Mouse (Mus musculus) spleen, adult 12 weeks (tissue): ENCODE measurements around the gene Scp2.
A peak's percentile ranks its signal among the peaks of the same experiment; 100 is the strongest.
"Not testable (repeated sequence)": the region's sequence is repeated elsewhere in the genome, so short reads cannot be mapped to it uniquely, and the experiment has no call there.

Experiments used
- DNase-seq: peaks from one replicate; pipeline ENCODE4 v3.0.0; 2022; ENCODE audit warnings: low spot score

The Scp2 gene

DNA sequence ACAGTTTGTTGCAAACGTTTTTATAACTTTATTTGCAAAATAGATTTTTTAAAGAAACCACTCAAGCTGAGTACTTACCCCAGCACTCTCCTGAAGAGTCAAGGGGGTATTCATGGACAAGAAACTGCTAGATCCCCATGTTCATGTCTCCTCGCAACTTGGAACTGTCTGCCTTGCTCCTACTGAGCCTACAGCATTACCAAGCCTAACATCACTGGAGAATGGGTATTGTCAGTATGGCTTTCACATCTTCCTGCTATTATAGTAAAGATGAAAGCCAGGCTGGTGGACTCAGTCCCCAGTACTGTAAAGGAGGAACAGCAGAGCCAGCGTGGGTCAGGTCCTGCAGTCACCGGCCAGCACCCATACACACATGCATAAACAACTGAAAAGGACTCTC lies 48.5 kb downstream of the Scp2 start, which contains the start of gene Podn:
Podn (minus strand) TSS at position 101 of the 400 bp plus-strand sequence.
- no peak for DNase-seq

DNA sequence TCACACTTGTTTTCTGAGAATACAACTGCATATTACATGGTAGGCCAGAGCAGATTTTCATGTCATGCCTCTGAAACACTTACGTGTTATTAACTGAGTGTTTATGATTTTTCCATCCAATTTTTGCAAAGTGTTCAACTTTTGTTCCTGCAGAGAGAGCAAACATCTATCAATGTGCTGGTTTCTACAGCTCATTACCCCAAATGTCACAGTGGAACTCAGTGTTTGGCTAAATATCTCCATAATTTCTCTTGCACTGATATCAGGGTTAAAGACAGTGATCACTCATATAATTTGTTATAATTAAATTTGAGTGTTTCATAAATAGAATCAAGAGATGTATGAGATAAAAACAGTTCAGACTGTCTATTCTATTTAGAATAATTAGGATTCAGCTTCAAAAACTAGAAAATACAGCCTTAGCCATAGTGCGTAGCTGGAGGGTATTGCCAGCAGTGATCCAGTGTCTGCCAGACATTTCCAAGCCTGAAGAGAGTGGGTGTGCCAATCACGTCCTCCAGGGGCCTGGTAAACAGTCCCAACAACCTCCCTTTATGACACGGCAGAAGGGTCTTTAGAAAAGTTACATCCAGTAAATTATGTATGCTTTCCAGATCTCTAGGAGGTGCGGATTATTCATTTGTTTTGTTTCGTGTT lies 51.9 kb downstream of the Scp2 start:
- no peak for DNase-seq

DNA sequence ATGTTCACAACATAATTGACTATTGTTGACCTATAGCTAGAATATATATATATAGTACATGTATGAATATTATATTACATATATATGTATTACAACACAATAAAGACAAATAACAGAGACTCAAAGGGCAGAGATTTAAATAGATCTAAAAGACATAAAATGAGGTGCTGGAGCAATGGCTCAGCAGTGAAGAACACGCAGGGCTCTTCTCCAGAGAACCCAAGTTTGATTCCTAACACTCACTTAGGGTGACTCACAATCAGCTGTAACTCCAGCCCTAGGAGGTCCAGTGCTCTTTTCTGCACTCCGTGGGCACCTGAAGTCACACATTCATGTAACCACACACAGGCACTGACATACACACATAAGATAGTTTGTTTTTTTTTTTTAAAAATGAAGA lies 60.8 kb downstream of the Scp2 start:
- DNase-seq, result no peak

DNA sequence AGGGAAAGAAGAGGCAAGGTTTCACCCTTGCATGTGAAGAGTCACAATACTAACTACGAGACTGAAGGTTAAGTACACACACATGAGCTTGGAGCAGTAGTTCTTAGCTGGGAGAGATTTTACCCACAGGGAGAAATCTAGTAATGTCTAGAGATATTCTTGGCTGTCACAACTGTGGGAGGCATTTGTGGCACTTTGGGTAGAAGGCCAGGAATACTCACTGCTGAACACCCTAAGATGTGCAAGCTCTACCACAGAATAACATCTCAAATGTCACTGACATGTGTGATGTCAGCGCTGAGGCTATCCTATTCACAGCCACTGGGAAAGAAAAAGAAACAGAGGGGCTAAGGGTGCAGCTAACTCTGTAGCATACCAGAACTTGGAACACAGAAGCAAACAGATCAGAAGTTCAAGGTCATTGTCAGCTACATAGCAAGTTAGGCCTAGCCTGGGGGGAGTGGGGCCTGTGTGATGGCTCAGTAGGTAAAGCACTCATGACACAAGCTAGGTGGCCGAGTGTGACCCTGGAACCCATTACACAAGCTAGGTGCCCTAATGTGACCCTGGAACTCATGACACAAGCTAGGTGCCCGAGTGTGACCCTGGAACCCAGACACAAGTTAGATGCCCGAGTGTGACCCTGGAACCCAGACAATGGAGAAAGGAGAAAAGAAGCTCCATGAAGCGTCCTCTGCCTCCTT lies 61.6 kb downstream of the Scp2 start:
- DNase-seq, result no peak

DNA sequence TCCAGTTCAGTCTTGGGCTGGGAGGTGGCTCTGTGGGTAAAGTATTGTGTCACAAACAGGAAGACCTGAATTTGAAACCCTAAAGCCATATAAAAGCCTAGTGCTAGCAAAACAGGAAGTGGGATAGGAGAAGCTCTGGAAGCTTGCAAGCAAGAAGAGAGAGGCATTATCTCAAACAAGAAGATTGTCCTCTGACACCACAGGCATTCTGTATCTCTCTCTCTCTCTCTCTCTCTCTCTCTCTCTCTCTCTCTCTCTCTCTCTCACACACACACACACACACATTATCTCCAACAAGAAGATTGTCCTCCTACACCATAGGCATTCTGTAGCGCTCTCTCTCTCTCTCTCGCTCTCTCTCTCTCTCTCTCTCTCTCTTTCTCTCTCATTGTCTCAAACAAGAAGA lies 62.4 kb downstream of the Scp2 start:
- DNase-seq, result no peak

DNA sequence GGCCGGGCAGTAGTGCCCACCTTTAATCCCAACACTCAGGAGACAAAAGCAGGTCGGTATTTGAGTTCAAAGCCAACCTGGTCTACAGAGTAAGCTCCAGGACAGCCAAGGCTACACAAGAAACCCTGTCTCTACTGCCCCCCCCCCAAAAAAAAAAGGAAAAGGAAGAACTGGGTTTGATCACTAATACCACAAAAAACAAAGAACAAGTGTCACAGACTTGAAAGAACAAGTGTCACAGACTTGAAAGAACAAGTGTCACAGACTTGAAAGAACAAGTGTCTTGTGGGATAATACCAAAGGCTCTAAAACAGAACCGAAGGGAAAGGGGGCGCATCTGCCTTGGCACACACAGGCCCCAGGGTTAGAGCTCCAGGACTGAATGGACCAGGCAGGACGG lies 63.9 kb downstream of the Scp2 start:
- no peak for DNase-seq

DNA sequence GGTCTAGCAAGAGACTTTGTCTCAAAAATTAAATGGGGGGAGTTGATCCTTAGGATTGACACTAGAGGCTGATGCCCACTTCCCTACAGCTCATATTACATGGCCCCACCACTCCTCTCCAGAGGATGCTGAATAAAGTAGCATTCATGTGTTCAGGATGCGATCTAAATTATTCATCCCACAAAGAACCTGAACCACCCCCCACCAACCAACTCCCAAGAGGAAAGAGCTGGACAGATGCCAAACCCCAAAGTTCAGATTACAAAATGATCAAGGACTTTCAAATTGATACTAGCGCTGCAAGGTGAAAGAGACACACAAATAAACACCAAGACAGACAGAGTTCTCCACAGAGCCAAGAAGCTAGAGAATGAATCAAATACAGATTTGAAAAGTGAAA lies 65.0 kb downstream of the Scp2 start:
- DNase-seq, result no peak

DNA sequence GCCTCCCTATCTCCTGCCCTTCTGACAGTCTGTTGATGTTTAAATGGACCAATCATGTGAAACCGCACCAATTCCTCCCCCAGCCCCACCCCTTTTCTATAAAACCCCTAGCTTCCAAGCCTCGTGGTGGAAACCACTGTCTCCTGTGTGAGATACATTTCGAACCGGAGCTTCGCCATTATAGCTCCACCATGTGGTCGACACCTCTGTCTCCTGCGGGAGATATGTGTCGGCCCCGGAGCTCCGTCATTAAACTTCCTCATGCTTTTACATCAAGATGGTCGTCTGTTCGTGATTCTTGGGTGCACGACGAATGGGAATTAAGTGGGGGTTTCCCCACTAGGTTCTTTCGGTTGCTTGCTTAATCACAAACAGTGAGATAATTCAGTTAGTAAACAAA lies 65.6 kb downstream of the Scp2 start:
- DNase-seq, result not testable (repeated sequence)

DNA sequence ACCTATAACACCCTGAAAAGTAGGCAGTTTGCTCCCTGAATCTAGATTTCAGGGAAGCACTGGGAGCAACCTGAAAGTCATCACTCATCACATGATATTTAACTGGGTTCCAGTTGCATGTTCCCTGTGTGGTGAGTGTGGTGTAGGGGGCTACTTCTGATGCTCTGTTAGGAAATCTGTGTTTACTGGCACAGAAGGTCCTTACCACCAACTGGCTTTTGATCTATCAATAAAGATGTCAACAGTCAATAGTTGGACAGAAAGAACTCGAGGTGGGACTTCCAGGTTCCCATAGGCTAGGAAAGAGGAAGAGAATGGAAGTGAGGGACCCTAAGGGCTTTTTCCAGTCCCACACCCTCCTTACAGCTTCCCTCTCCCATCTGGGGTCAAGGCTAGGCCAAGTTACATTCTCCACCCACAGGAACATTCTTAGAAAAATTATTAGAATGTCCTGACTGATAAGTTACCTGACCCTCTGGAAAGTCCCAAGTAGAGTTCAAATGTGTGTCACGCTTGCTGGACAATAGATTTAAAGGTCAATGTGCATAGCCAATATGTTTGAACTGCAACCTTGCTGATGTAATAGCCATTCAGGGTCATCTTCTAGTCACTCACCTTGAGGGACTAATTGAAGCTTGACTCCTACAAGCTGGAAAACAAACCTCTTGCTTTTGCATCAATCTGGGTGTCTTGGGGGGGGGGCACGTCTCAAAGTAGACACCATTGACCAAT lies 67.4 kb downstream of the Scp2 start:
- DNase-seq, result no peak

DNA sequence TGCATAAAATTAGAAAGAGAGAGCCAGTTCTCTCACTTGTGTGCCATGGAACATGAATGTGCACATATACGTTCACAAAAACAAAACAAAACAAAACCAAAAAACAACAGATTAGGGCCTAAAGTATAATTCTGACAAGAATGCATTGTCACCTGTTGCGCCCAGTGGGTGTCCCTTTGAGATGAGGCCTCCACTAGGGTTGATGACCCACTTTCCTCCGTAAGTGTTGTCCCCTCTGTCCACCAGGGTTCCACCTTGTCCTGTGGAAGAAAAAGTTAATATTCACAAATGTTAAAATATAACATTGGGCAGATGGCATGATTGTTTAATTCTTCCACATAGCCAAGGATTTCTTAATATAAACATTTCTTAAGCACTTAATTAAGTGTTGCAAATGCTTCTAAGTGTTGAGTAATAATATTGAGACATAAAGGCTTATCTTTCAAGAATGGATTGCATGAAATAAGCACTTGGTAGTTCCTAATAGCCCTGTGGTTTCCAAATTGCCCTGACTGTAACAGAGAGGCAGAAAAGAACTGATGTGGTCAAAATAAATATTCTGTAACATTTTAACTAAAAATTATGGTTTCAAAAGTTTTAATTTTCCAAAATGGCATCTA lies 70.5 kb downstream of the Scp2 start:
- DNase-seq, result no peak

DNA sequence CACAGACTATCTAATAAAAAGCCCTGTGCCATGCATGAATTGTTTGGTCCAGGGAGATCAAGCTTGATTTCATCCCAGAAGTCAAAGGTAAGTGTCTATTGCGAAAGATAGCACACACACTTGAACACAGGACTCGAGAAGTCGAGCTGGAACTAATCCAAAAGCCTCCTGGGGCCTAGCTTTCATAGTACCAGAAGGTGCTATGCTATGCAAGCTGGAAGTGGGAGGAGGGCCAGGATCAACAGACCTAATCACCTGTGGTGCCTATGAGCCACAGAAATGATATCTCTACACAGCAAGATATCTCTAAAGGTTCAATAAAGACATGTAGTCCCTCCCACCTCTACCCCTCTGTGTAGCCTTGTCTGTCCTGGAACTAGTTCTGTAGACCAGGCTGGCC lies 72.7 kb downstream of the Scp2 start:
- DNase-seq, result no peak

DNA sequence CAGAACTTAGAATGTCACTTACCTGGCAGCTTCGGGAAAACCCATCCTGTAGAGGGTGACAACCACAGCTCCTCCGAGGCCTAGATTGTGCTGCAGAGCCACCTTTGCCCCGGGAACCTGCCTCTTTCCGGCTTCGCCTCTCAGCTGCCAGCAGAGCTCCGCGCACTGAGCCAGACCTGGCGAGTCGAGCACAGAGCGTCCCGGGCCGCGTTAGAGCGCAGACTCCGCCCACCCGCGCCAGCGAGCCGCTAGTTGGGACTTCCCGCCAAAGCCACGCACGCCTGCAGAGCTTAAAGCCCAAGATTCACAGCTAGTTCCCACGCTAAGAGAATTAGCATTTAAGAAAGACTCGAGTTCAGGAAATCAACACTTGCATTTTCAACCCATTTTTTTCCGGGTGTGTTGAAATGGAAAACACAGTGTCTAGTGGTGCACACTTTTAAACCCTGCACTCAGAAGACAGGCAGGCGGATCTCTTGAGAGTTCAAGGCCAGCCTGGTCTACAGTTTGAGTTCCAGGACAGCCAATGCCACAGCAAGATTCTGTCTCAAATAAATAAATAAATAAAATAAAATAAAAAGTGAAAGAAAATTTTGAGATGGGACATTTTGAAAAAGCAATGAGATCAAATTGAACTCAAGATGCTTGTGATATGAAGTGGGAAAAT lies 73.4 kb downstream of the Scp2 start:
- DNase-seq, result peak; percentile 88

DNA sequence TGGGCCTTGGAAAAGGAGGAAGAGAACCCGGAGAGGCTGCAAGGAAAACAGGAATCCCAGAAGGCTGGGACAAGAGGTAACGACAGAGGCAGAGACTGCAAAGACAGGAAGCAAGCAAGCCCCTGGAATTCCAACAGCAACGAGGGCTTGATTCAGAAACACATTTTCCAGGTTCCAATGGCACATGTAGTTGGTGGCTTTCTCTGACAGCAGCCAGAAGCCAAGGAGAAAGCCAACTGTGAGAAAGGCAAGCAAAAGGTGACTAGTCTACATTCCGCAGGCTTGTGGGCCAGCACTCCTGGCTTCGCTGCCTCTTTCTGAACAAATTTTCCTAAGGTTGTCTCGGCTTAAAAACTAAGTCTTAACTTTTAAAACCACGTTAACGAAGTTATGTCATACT lies 74.1 kb downstream of the Scp2 start:
- DNase-seq, result no peak

DNA sequence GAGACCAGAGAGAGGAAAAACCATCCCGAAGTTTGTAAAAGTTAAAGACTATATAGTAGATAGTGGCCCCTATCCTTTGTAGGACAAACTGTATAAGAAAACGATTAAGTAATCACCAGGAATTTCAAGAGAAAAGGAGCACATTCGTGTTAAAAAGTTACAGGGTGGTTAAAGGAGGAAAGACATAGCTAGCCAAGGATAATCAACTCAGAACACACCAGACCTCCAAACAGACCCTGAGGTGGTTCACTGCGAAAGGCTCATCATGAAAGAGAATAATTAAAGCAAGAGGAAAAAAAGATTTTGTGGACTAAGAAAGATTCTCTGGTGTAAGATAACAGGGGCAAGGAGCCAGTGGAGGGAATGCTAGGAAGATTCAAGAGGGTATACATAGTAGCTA lies 74.5 kb downstream of the Scp2 start:
- DNase-seq, result no peak

DNA sequence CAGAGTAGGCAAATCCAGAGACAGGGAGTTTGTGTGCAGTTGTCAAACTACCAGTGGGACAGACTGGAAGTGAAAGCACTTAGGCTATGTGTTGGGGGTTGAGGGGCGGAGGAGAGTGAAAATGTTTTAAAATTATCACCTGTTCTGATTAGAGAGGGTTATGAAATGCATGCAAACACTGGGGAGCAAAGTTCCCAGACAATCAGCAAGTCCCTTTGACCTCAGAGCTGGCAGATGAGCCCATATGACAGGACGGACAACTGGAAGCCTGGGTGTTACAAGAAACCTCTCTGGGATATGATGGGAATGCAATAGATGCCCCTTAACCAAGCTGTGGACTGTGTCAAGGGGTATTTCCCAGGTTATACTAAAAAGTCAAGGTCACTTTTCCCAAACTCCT lies 76.7 kb downstream of the Scp2 start:
- no peak for DNase-seq

DNA sequence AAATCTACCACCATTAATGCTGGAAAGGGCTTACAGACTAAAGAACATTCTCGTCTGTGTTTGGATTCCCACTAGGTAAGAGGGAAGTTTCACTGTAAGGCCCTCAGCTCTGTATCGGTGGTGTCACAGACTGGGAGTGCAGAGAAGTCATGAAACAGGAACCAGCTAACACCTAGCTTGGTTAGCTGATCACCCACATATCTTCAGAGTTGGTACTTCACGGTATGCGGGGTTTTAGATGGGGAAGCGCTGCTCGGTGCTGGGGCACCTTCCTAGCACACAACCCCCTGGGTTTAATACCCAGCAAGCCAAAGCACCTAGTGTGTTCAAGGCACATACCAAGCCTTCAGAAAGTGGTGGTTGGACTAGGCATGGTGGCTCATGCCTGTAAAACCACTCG lies 77.5 kb downstream of the Scp2 start:
- no peak for DNase-seq

DNA sequence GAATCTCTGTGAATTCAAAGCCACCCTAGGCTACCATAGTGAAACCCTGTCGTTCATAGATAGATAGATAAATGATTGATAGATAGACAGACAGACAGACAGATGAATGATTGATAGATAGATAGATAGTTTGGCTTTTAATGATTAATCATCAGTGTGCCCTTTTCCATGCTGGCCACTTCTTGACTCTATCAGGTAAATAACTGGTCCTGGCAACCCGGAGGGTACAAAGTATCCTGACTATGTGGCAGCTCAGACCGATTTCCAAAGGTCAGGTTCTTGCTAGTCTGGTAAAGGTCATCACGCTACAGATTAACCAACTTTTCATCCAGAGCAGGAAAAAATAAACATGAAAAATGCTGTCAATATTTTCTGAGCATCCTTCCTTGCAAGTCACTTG lies 78.2 kb downstream of the Scp2 start:
- no peak for DNase-seq

DNA sequence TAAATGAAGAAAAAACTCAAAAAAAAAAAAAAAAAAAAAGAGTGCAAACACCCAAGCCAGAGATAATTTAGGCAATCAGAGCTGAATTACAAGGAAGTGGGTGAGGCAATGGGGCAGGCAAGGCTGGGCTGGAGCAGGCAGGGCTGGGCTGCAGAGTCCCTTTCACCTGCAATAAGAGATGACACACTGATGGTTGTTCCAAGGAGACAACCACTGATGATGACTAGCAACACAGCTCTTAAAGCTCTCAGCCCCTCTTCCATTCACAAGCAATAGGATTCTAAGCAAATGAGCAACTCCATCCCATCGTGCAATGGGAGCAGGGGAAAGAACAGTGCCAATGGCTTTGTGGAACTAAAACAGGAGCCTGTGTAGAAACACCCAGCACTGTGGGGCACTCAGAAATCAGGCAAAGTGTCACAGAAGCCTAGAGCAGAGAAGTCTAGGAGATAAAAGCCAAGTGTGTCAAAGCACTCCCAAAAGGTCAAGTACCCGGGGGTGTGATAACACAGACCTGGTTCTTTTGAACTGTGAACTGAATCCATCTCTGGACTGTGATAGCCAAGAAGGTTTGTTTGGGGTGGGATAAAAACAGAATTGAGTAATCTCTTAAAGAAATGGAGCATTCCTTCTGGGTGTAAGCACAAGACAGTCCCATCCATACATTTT lies 79.5 kb downstream of the Scp2 start:
- no peak for DNase-seq

DNA sequence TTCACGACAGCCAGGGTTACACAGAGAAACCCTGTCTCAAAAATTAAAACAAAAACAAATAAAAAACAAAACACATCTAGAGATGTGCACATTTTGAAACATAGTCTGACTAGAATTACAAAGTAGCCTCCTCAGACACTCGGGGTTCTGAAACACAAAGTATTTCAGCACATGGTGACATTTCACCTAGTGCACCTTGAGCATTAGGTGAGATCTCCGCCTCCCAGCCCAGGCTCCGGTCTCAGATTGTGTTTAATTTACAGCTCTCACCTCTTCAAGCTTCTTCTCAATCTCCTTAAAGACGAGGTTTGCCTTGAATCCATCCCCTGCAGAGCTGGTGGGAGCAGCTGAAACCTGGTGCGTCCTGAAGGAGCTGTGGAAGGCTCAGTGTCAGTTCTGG lies 81.2 kb downstream of the Scp2 start:
- no peak for DNase-seq

DNA sequence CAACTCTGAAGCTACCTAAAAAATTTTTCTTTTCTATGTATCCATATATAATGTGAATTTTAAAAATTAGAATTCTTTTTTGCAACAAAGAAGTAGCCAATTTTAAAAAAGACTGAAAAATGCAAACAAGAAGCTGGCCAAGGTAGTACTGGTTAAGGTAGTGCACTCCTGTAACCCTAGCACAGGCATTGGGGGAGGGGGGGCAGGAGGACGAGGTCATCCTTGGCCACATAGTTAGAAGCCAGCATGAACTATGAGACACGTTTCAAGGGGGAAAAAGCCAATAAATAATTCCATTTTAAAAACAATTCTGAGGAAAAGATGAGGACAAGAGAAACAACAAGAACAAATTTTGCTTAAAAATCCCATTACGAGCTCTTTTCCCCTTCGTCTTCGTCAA lies 82.3 kb downstream of the Scp2 start:
- DNase-seq, result no peak

DNA sequence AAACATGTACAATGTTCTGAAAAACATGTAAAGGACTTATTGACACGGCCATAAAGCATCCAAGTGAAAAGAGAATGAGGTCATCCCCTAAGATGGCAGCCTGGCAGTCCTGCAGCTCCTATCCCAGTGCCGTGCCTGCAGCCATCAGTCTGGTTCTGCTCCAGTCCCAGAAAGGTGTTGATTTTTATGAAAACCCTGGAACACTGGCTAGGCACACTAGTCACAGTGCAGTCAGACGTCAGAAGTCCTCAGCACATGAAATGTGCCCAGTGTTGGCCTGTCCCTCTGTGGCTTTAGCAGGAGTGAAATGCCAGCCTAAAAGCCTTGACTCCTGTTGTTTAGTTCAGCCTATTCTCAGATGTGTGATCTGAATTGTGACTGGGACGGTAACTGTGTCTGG lies 84.0 kb downstream of the Scp2 start:
- DNase-seq, result no peak
